Mouse (Mus musculus): ENCODE data around the gene Ifi27l2a. TPM values are rescaled to one million over a fixed set of nuclear protein-coding genes. Genes with fewer than 3 reads are reported as not detected.
A peak's percentile ranks its signal among the peaks of the same experiment; 100 is the strongest.

Ifi27l2a gene
- total RNA-seq, 4 experiments from 2014 or later = 20.2 to 34.4 (median 28.4) TPM

DNA sequence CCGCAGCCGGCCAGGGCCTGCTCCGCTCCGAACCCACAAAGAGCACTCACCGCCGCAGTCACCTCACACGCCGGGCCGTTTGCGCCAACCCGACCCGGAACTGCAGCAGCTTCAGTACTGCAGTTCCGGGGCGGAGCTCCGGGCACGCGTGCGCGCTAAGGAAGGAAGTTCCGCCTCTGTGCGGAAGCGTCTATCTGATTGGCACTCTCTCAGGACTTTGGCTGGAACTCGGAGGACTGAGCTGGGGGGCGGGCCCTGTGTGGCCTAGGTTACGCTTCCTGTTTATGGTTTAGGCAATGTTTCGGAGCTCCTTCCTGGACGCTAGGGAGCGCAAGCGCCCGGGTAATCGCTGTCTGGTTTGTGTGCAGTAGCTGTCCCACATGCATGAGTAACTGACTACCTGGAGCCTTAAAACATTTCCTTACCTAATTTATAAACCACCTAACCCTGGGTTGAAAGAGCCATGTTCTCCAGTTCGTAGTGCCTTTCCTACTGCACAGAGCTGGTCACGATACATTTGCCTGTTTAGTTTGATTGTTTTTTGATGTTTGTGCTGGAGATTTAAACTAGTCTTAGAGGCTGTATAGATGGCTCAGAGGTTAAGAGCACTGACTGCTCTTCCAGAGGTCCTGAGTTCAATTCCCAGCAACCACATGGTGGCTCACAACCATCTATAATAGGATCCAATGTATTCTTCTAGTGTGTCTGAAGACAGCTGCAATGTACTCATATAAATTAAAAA is 17.6 kb downstream of the Ifi27l2a start, which contains the start of gene Ddx24:
Gene Ddx24 (minus strand): TSS at position 102 of the 742 bp plus-strand sequence.
- peak; percentile 98 for DNase-seq (ENCODE audit: low spot score)

GRCm38 (mm10) chr12:103425016-103425728 is 18.3 kb downstream of the Ifi27l2a start:
- DNase-seq (ENCODE audit: low spot score) = no peak

GRCm38 (mm10) chr12:103408144-103408543 is 35.3 kb downstream of the Ifi27l2a start:
- no peak for DNase-seq (ENCODE audit: low spot score)

DNA sequence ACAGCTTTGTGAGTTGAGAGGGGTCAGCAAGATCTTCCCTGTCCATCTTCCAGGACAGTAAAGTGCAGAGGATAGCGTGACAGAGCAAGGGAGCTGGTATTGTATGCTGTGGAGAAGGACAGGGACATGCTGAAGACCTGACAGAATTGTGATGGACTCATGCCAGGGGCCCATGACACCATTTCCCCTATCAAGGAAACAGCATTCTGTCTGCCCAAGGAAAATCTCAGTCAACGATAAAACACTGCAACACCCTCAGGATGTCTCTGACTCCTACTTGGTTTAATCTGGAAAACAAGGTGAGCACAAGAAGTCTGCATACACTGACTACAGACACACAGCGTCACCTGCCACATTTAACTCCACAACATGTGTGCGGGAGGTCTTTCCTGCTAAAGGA is 35.8 kb downstream of the Ifi27l2a start, which contains the start of gene 9330161L09Rik:
Gene 9330161L09Rik (minus strand): TSS at position 101 of the 400 bp plus-strand sequence.
- DNase-seq (ENCODE audit: low spot score) = no peak

GRCm38 (mm10) chr12:103404131-103404530 is 39.3 kb downstream of the Ifi27l2a start:
- no peak for DNase-seq (ENCODE audit: low spot score)

DNA sequence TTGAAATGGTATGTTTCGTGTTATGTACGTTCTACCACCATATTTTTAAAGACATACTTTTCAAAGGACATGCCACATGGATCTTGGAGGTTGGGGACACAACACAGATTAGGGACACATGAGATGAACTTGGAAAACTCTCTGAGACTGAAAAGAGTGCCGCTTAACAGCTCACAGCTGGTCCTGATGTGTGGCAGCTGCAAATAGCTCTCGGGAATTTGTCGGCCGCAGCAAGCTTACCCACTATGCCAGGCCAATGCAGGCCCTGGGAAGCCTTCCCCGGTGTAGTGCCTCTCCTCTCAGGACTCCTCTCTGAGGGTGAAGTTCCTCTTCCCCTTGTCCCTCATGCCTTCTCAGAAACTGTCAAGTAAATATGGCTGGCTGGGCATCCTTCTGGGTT is 46.7 kb downstream of the Ifi27l2a start:
- no peak for DNase-seq (ENCODE audit: low spot score)

- no peak for DNase-seq (ENCODE audit: low spot score)
Observed at GRCm38 (mm10) chr12:103395486-103396275, 47.8 kb downstream of the Ifi27l2a start.

GRCm38 (mm10) chr12:103393528-103393927 is 50.0 kb downstream of the Ifi27l2a start:
- DNase-seq (ENCODE audit: low spot score) = no peak

Other genes with a start within 250 kb of the Ifi27l2a start
- under 1 TPM in 2 of 4 experiments, not detected in 2; 0.41 to 0.84 TPM for gene Prima1, start 201.5 kb downstream of the Ifi27l2a start, total RNA-seq (2022)
- not detected for gene Fam181a, start 132.7 kb downstream of the Ifi27l2a start, total RNA-seq (2022)
- 100 to 1,000 TPM; 485 to 583 (median 548) TPM for gene Asb2, start 87.7 kb downstream of the Ifi27l2a start, total RNA-seq (2022)
- 1 to 10 TPM; 2.5 to 4.2 (median 3.5) TPM for gene Otub2, start 55.0 kb downstream of the Ifi27l2a start, total RNA-seq (2022)
- gene 9330161L09Rik, start 35.9 kb downstream of the Ifi27l2a start, total RNA-seq (2022) = 1 to 10 TPM in 3 of 4 experiments, under 1 TPM in 1; 0.41 to 1.8 (median 1.2) TPM
- 10 to 100 TPM; 88.5 to 95.6 (median 91.7) TPM for gene Ddx24, start 17.9 kb downstream of the Ifi27l2a start, total RNA-seq (2022)
- gene Ifi27, start 9.5 kb downstream of the Ifi27l2a start, total RNA-seq (2022) = 10 to 100 TPM; 45.0 to 62.7 (median 52.4) TPM
- not detected for gene Ifi27l2b, start 13.5 kb upstream of the Ifi27l2a start, total RNA-seq (2022)
- gene Ppp4r4, start 88.6 kb upstream of the Ifi27l2a start, total RNA-seq (2022) = 1 to 10 TPM in 1 of 4 experiments, under 1 TPM in 3; 0.22 to 1.6 (median 0.35) TPM
- not detected for gene Serpina10, start 187.8 kb upstream of the Ifi27l2a start, total RNA-seq (2022)
- gene Serpina6, start 213.5 kb upstream of the Ifi27l2a start, total RNA-seq (2022) = not detected
- not detected for gene Serpina16, start 232.5 kb upstream of the Ifi27l2a start, total RNA-seq (2022)